Mouse (Mus musculus) heart, adult 18-20 months (tissue): ENCODE results near the gene Vangl1. TPM values are rescaled to one million over a fixed set of nuclear protein-coding genes. Genes with fewer than 3 reads are reported as not detected.
"Not testable (repeated sequence)": the region's sequence is repeated elsewhere in the genome, so short reads cannot be mapped to it uniquely, and the experiment has no call there.

ENCODE experiments used
- DNase-seq, 2 experiments: peaks; one replicate each; pipeline ENCODE4 v3.0.0; 2021 to 2022; ENCODE audit warnings: mixed read lengths in 1 of 2
- total RNA-seq, 2 experiments: library from RNA; stranded (reverse); gene quantifications; 2 replicates each; pipeline ENCODE4 v1.2.3; 2021

Vangl1 gene
- total RNA-seq, 2 experiments from 2014 or later: 8.6 to 12.3 TPM

GRCm38 (mm10) chr3:102174118-102174865, 30.2 kb downstream of the Vangl1 start:
- DNase-seq: no peak

DNA sequence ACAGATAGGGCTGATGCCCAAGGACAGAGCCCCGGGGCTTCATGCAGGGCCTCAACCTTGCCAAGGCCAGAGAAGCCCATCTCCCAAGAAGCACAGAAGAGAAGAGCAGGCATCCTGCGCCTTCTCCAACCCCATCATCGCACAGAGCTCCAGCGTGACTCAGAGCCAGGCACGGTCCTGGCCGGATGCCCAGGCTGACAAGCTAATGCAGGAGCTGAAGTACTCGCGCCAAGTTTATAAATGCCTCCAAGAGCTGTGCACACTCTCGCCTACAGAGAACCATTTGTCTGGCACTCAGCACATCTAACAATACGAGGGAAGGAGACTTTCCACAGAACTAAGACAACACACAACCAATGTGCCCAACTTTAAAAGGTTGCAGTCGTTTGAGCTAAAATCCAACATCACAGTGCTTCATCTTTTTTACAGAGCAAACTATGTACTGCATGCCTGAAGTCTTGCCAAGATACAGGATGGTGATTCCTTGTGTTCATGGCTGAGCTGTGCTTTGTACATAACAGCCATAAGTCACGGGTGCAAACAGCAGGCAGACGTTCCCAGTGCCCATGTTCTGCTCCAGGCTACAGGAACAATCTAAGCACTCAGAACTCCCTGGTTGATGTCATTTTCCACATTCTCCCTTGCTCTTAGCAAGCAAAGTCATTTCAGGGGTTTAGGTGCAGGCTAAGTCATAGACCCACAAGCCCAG, 35.1 kb downstream of the Vangl1 start:
- peak; percentile 94 to 95 for DNase-seq

- no peak for DNase-seq
These were observed 36.8 kb downstream of the Vangl1 start for GRCm38 (mm10) chr3:102167555-102168210.

- no peak for DNase-seq
These were observed 37.7 kb downstream of the Vangl1 start for GRCm38 (mm10) chr3:102166794-102167193.

- no peak for DNase-seq
These were observed 38.2 kb downstream of the Vangl1 start for GRCm38 (mm10) chr3:102166287-102166620.

GRCm38 (mm10) chr3:102165536-102166286, 38.8 kb downstream of the Vangl1 start:
- peak in 1 of 2 experiments; percentile 36 for DNase-seq

GRCm38 (mm10) chr3:102164911-102165310, 39.6 kb downstream of the Vangl1 start:
- DNase-seq: no peak

DNA sequence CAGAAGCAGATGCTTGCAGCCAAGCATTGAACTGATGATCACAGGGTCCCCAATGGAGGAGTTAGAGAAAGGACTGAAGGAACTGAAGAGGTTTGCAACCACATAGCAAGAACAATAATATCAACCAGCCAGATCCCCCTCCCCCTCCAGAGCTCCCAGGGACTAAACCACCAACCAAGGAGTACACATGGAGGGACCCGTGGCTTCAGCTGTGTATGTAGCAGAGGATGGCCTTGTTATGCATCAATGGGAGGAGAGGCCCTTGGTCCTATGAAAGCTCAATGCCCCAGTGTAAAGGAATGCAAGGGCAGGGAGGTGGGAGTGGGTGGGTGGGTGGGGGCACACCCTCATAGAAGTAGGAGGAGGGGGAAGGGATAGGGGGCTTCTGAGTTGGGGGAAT, 40.6 kb downstream of the Vangl1 start:
- DNase-seq: not testable (repeated sequence)

GRCm38 (mm10) chr3:102159423-102160325, 44.8 kb downstream of the Vangl1 start:
- peak; percentile 51 to 52 for DNase-seq

DNA sequence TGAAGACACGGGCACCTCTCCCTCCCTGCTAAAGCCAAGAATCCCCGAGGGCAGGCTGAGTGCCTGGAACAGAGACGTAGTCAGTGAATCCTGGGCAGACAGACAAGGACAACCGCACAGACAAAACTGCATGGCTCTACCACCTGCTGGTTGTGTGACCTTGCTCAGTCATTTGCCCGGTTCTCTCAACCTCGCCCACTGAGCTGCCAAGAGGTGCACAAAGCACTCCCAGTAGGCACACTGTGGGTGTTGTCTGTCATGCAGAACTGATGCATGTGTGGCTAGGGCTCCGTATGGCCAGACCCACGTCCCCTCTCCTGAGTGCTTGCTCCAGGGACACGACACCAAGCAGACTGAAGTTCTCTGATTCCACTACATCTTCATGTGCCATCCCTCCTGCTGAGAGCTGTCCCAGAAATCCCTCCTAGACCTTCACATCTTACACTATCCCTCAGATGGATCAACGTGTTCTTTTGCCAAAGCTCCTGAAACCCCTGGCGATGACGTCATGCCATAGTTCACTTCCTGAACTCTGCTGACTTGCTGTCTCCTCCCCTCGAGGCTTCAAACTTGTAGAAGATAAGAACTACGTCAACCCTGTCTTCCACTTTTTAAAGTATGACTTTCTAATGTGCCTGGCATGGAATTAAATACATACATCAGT, 45.6 kb downstream of the Vangl1 start:
- DNase-seq: peak in 1 of 2 experiments; percentile 13

DNA sequence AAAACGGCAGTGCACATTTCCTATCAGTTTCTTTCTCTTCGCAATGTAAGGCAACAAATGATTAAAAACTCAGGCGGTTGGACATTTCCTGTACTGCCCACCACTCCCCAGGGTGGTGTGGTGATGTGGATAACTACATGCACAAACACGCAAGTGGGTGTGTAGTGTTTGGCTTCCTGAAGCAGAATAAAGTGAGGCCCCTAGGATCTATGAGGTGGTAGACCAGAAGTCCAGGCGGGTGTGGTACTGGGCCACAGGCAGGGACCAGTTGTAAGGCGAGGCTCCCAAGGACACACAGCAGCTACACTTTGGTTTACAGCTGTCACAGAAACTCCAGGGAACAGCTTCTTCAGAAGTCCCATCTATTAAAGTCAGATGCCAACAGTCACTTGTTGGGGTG, 46.8 kb downstream of the Vangl1 start:
- DNase-seq: no peak

DNA sequence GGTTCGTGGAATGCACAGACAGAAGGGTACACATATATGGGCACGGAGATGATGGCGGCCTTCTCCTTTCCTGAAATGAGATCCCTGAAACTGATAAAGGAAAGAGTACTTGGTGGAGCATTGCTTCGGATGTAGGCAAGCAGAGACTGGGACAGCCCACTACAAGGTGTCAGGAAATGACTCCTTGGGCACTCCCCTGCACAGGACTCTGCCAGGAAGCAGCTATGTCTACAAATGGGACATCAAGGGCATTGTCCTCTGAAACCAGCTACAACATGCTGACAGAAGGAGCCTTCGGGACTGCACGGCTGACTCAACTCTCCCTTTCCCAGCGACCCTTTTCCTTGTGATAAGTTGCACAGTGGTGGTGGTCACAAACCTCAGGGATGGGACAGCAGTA, 47.8 kb downstream of the Vangl1 start:
- no peak for DNase-seq

DNA sequence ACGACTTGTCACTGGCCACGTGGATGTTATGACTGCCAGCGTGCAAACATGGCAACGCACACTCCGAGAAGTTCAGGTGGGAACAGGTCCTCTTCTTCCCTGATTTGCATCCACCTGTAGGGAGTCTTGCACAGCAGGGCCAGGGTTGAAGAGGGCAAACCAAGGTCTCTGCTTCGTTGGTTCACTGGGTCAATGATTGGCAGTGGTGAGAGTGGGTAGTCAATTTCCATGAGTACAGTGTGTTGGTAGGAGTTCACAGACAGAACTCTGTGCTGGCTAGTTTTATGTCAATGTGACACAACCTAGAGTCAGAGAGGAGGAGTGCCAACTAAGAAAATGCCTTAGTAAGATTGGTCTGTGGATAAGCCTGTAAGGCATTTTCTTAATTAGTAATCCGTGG, 50.4 kb downstream of the Vangl1 start:
- no peak for DNase-seq

DNA sequence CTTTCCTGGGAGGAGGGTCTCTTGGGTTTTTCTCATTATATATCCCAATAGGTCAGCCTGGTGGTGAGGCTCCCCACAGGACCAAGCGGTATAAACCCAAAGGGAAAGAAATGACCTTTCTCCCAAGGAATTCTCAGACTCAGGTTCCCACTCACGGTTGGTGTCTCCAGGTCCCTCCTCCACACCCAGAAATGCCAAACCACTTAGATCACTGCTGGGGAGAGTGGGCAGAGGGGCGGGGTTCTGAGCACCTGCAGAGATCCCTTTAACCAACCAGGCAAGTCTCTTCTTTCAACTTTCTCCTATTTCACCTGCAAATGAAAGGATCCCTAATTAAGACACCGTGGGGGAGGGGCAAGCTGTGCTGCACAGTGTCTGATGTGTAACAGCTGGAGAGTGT, 51.6 kb downstream of the Vangl1 start:
- no peak for DNase-seq

DNA sequence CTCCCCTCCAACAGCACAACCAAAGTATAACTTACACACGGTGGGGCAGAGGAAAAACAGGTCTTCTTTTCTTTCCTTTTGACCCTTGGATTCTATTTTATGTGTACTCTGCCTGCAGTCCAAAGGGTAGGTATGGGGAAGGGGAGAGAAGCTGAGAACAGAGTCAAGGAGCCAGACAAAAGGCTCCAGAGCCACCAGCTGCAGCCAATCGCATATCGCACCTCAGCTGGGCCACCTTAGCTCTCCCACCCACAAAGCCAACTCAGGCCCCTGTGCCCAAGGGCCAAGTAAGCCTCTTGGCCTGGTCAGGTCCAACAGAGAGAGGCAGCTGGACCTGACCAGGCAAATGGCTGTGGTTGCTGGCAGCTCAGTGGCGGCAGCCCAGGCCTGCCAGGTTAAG, 52.0 kb downstream of the Vangl1 start:
- DNase-seq: no peak

- DNase-seq: no peak
These were observed 52.6 kb downstream of the Vangl1 start for GRCm38 (mm10) chr3:102151850-102152249.

DNA sequence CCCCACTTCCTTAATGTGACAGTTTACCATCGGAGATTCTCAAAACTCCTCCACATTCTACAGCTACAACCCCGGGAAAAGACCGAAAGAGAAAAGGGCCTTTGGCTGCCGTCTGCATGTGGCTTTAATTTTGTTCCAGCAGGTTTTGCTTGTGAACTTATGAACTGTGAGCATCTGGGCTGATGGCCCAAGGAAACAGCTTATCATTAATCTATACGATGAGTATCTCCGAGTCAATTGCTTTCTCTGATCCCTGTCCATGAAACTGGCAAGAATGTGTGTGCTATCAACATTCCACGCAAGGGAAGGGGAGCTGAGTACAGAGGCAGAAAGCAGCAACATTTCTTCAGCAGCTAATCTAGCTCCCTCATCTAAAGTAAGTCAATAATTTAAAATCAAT, 54.6 kb downstream of the Vangl1 start:
- no peak for DNase-seq

GRCm38 (mm10) chr3:102147189-102147588, 57.3 kb downstream of the Vangl1 start:
- DNase-seq: peak; percentile 56 to 73

DNA sequence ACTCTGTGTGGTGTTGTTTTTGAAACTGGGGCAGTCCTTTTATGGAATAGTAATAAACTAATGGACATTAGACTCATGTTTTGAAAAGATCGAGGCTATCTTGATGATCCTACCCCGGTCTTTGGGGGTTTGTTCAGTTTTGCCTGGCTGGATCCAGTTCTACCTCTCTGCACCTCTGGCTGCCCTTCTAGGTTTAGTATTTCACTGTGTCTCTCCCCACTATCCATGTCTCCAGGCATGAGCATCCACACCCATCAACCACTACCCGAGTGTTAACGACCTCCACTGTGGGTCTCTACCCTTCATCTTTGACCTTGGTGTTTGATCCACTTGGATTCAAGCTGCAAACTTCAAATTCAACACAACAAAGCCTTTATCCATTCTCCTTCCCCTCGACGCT, 58.1 kb downstream of the Vangl1 start:
- no peak for DNase-seq

DNA sequence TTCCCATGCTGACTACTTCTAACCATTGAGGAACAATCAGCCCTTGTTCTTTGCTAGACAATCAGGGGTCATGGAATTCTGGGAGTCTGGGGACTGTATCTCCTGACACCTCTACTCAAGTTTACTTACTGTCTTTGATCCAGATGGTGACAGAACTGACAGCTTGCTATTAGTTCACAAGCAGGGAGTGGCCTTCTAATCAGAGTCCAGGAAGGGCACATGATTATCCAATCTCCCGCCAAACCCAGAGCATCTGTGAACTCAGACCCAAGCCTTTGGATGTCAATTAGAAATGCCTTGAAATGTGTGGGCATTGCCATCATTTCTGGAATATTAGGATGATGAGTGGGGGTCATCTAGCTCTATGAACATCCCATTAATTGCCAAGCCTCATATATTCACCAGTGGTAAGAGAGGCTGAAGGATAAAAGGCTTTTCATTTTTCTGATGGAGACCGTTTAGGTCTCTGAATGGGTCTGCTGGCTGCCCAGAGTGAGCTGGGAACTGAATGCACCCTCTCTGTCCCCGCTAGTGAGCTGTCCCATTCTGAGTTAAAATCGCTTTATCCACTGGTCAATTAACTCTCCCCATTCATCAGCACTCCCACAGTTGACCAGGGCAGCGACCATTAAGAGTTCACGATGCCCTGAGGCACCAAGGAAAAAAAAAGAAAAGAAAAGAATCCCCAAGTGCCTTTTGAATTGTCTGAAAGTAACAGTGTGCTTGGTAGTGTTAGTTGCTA, 58.7 kb downstream of the Vangl1 start:
- DNase-seq: no peak
